Mouse (Mus musculus): Measurements from ENCODE around the gene Rad1.
"Not testable (repeated sequence)": the region's sequence is repeated elsewhere in the genome, so short reads cannot be mapped to it uniquely, and the experiment has no call there.

Gene Rad1

GRCm38 (mm10) chr15:10485484-10486364 lies at the start of gene Rad1, which contains the start of gene Brix1:
Gene Rad1 (plus strand): TSS chr15:10486018.
Gene Brix1 (minus strand): TSS chr15:10485947.
- peak; percentile 89 to 90 for DNase-seq (ENCODE audit: low spot score in 2 of 2)

DNA sequence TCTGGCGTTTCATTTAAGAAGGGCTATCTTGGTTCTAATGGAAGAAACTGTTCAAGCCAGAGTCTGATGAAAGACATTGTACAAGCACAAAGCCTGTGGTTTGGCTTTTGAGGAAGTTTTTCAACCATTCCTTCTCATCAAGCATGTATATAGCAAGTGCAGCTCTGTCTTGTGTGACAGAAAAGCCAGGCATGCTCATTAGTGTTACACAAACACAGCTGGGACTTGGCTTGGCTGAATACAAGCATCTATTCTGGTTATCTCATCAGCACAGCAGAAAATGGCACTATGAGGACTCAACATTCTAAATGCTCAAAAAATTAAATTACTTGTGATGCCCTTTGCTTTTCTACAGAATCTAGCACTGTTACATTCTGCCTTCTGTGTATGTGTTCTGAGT lies 48.9 kb upstream of the Rad1 start:
- no peak for DNase-seq (ENCODE audit: low spot score in 2 of 2)

GRCm38 (mm10) chr15:10439963-10440362 lies 45.9 kb upstream of the Rad1 start:
- no peak for DNase-seq (ENCODE audit: low spot score in 2 of 2)

GRCm38 (mm10) chr15:10441493-10441892 lies 44.3 kb upstream of the Rad1 start:
- DNase-seq (ENCODE audit: low spot score in 2 of 2), result no peak

DNA sequence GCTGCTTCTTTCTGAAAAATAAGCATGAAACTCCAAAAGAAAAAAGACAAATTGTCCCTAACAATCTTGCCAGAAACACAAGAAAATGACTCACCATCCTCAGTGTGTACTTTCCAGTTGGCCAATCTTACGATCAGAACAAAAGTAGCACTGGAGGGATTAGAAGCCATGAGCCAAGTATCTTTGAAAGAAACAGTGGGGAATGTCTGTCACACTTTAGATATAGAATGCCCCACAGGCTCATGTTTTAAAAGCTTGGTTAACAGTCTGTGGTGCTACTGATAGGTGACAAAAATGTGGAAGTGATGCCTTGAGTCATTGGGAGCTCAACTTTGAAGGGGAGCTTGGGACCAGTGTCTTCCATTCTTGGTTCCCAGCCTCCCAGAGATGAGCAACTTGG lies 43.5 kb upstream of the Rad1 start:
- DNase-seq (ENCODE audit: low spot score in 2 of 2), result no peak

DNA sequence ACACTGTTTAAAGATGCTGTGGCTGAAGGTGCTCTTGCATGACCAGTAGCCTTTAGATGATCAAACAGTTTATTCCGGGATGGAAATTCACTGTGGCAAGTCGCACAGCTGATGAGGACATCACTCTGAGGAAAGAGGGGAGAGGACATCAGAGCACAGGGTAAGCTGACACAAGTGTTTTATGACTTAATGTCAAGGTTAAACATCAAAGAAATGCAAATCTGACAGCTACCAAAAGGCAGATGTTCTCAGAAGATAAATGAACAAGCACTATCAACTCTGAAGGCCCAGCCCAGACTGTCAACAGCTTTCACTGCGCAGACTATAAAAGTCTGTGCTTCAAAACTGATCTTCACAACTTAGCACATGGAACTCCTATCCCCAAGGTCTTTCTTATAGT lies 38.7 kb upstream of the Rad1 start:
- DNase-seq (ENCODE audit: low spot score in 2 of 2), result no peak

GRCm38 (mm10) chr15:10460986-10461385 lies 24.8 kb upstream of the Rad1 start:
- no peak for DNase-seq (ENCODE audit: low spot score in 2 of 2)

GRCm38 (mm10) chr15:10463555-10463954 lies 22.3 kb upstream of the Rad1 start:
- no peak for DNase-seq (ENCODE audit: low spot score in 2 of 2)

- no peak for DNase-seq (ENCODE audit: low spot score in 2 of 2)
Observed at GRCm38 (mm10) chr15:10464678-10465077, 21.1 kb upstream of the Rad1 start.

GRCm38 (mm10) chr15:10468761-10469160 lies 17.1 kb upstream of the Rad1 start:
- no peak for DNase-seq (ENCODE audit: low spot score in 2 of 2)

DNA sequence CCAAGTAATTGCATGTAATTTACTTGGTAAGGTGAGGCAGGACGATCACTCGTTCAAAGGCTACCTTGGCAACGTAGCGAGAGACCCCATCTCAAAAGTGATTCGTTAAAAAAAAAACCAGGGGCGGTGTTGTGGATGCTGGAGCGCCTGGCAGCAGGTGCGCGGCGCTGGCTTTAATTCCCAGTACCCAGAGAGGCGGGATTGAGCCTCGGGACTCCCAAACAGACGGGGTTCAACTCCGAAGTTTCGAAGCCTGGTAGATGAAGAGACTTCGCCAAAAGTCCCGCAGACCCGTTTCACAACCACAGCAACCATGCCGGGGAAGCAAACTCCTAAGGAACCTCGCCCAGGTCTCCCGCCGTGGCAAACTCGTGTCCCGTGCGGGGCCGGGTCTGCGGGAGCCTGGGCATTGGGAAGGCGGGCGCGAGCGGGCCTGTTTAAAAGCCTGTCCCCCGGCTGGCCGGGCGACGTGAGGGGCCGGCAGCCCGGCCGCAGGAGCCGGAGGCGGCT lies 16.1 kb upstream of the Rad1 start:
- peak; percentile 15 to 47 for DNase-seq (ENCODE audit: low spot score in 2 of 2)

- peak; percentile 77 to 78 for DNase-seq (ENCODE audit: low spot score in 2 of 2)
Observed at GRCm38 (mm10) chr15:10470151-10470831, 15.5 kb upstream of the Rad1 start, which contains the start of gene Dnajc21. Gene Dnajc21 (minus strand): TSS chr15:10470516.

DNA sequence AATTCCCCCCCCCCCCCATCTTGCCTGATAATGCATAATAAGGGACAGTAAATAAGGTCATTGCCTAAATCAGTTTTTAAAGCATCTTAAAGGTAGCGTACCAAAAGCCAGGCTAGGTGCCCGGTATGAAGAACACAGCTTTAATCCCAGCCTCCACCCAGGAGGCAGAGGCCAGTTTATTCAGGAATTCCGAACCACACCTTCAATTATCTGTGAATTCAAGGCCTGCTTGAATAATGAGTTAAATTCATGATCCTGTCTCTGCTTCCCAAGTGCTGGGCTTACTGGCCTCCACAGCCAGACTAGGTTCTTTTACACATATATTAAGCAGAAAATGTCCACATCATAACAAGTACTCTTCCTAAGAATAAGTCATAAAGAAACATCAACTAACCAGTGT lies 14.9 kb upstream of the Rad1 start:
- no peak for DNase-seq (ENCODE audit: low spot score in 2 of 2)

DNA sequence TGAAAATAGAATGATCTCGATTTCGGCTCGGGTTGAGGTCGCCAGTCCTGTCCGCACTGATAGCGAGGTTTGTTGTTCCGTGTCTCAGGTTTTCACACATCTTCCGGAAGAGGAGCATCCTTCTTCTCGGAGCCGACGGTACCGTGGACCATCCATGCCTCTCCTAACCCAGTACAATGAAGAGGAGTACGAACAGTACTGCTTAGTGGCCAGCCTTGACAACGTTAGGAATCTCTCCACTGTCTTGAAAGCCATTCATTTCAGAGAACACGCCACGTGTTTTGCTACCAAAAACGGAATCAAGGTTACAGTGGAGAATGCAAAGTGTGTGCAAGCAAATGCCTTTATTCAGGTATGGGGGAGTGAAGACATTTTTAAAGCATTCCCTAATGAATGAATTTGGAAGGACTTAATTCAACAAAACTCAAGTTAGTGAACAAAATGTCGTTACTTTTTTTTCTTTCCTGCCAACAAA lies 584 bp downstream of the Rad1 start:
- no peak for DNase-seq (ENCODE audit: low spot score in 2 of 2)

DNA sequence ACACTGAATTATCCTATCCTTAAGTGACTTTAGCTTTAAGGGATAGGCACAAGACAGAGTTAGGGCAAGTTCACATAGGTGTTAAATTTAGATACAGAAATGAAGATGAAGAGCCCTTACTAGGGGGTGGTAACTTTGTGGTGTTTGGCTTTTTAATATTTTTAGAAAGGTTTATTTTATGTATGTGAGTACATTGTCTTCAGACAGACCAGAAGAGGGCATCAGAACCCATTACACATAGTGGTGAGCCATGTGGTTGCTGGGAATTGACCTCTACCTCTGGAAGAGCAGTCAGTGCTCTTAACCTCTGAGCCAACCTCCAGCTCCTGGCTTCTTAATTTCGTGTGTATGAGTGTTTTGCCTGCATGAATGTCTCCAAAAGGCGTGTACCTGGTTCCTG lies 1.4 kb downstream of the Rad1 start:
- DNase-seq (ENCODE audit: low spot score in 2 of 2), result no peak

- DNase-seq (ENCODE audit: low spot score in 2 of 2), result no peak
Observed at GRCm38 (mm10) chr15:10490101-10490500, 4.3 kb downstream of the Rad1 start.

GRCm38 (mm10) chr15:10495944-10496343 lies 10.1 kb downstream of the Rad1 start:
- no peak for DNase-seq (ENCODE audit: low spot score in 2 of 2)

DNA sequence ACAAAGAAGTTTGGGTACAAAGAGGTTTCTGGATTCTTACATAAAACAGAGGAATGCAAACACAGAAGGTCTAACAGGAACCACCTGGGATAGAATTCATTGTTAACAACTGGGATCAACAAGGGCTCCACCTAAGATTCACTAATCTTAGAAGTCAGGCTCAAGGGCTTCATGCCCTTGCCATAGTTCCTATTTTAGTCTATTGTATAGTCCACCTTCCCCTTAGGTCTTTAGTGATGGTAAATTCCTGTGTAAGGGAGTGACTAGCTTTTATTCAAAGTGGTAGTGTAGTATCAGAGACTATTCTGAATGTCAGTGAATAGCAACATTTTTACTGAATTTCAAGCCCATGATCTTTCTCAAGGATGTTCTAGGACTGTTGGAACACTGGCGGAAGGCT lies 10.9 kb downstream of the Rad1 start:
- DNase-seq (ENCODE audit: low spot score in 2 of 2), result not testable (repeated sequence)

DNA sequence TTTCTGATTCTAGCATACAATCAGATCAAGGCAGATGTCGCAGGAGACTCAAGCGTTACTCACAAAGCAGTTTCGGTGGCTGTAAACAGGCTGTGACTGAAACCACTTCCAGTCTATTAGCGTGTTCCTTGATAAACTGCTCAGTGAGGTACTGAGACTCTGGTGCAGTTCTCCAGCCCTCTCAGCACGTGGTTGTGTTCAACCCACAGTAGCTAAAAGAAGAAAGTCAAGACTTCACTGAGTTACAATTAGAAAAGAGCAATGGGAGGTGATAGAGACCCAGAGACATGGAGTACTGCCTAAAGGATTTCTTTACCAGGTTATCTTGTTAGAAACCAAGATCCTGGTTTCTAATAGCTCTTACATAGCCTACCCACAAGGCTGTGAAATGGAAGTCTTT lies 13.8 kb downstream of the Rad1 start:
- no peak for DNase-seq (ENCODE audit: low spot score in 2 of 2)

GRCm38 (mm10) chr15:10500035-10500434 lies 14.2 kb downstream of the Rad1 start:
- no peak for DNase-seq (ENCODE audit: low spot score in 2 of 2)

DNA sequence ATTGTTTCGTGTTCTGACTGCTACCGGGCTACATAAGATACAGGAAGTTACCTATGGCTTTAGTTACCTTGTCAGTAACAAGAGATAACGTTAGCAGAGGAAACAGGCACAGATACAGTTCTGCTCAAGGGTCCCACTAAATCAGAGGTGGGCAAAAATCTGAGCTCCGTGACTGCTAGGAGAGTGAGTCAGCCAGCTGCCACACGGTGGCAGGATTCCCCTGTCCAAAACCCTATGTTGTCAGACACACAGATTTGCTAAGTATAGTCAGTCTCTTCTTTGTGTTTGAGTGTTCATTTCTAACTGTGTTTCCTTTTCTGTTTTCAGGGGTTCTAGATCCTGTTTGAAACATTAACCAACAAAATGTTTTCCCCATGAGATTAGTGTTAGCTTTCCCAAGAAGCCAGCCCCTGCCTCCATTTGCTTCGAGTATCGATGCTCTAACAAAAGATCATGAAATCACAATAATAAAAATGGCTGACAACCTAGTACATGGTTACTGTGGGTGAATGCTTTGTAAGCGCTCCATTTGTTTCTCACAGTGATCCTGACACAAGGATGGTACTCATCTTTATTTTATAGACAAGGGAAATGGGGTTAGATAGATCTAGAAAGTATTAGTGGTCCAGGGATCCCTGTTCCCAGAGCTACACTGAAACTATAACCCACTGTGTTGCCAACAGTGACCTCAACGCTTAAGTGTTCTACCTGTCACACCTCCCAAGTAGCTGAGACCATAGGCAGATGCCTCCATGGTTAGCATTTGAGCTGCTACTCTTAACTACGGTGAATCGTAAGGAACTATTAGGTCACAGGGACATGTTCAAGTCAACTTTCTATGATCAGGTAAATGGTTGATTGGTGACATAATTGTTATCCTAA lies 15.3 kb downstream of the Rad1 start:
- peak in 1 of 2 experiments; percentile 11 for DNase-seq (ENCODE audit: low spot score in 2 of 2)

DNA sequence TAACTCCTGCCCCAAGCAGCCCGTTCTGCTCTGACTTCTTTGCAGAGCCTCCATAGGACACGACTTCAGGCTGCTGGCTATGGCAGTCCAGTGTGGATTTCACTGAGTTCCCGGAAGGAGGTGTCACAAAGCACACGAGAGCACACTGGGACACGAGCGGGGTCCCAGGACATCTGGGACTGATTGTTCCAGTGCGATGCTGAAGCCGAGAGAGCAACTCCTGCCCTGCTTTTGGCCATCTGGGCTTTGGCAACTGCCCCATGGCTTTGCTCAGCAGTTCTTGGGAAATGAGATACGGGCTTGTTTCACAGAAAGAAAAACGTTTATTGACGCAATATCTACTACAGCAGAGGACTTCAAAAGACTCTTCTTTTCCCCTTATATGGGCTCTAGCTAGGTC lies 20.3 kb downstream of the Rad1 start:
- DNase-seq (ENCODE audit: low spot score in 2 of 2), result no peak
